Mouse (Mus musculus) olfactory bulb, adult 2 months (tissue): Measurements from ENCODE around the gene Vwa5b1.

Experiments used
- CTCF ChIP-seq: fragments of 200-500 bp; IDR thresholded peaks from 2 replicates; pipeline ENCODE4 v1.5.1; 2012; ENCODE audit warnings: low read depth, mild to moderate bottlenecking, low read length, moderate library complexity; ENCODE audit not compliant: insufficient read depth
- POLR2A ChIP-seq: fragments of 200-500 bp; IDR thresholded peaks from 2 replicates; pipeline ENCODE4 v1.6.1; 2012; ENCODE audit warnings: mild to moderate bottlenecking, low read depth, low read length, moderate library complexity; ENCODE audit not compliant: insufficient read depth

GRCm38 (mm10) chr4:138516448-138516847 is 119.2 kb downstream of the Vwa5b1 start:
- TF ChIP-seq POLR2A: no peak
- no peak for TF ChIP-seq CTCF
